ENCODE assay signal across 14 mouse cellular contexts in the genomic region with DNA sequence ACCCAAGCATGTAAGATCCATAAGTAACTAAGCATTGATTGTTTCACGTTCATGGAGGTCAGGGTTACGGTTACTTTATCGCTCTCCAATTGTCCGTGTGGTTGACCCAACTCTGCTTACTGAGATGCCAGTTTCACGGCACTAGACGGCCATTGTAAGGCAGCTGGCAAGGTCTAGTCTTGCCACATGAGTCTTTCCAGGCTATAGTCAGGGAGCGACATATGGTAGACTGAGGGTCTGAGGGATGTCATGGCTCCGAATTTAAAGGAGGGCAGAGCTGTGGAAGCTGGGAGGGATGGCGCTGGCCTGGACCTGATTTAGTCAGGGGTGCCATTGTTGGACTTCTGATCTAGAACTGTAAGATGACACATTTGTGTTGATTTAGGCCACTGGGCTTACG.
DNase-seq lines count a peak whose midpoint lies in the region; ATAC-seq and TF ChIP-seq lines count a peak whose summit lies in the region.
"Had no signal": no experiment of that assay in that cellular context is flagged by ENCODE, and none has a peak within 500 bp of the region (broad histone marks: within the 10 kb centered on the region; RNA-seq: fewer than 3 reads in every experiment).

No protein-coding gene starts in this region.

- no peaks in the 10 kb centered on the region for H3K9me3 ChIP-seq in heart, postnatal 0 days (replicated peaks; ENCODE audit: control insufficient read depth, low read length)
- no peaks in the 10 kb centered on the region for H3K9me3 ChIP-seq in midbrain, embryonic 11.5 days (ENCODE audit: control insufficient read depth, low read length)
- 0 out of 2 replicates have a peak, but pooled peaks cover 3% of the 10 kb centered on the region for H3K9me3 ChIP-seq in midbrain, embryonic 13.5 days

- peak; percentile 73 for DNase-seq in heart, adult 11 months
- no peak for DNase-seq in heart, postnatal 36 days
- DNase-seq in heart, postnatal 0 days (ENCODE audit: low spot score) = peak; percentile 3
- DNase-seq in heart, adult 8-10 months (ENCODE audit: low spot score) = no peak
- DNase-seq in midbrain, embryonic 11.5 days (ENCODE audit: low spot score, missing footprints) = peak; percentile 57
- DNase-seq: adrenal gland, adult 8-10 months; B cell, adult 2 months; cerebellum, adult 11 months; cerebellum, adult 11-12 months had no signal

- H3K27ac ChIP-seq in heart, postnatal 0 days (ENCODE audit: low read depth) = no peak overlapping the region
- H3K27ac ChIP-seq in midbrain, embryonic 11.5 days (ENCODE audit: low read depth, low read length) = no peak overlapping the region
- no peak overlapping the region for H3K27ac ChIP-seq in midbrain, embryonic 13.5 days

- intact Hi-C loops in heart, postnatal 36 days (cut with DNase I) = loop anchor here (5.0 kb wide), 2 partner anchors 57 to 202 kb away; no protein-coding TSS in a partner anchor

- H3K27me3 ChIP-seq in heart, postnatal 0 days (ENCODE audit: control insufficient read depth, insufficient read depth, low read length) = no peaks in the 10 kb centered on the region
- no peaks in the 10 kb centered on the region for H3K27me3 ChIP-seq in midbrain, embryonic 11.5 days (ENCODE audit: control insufficient read depth, insufficient read depth, low read length)
- H3K27me3 ChIP-seq in midbrain, embryonic 13.5 days = no peaks in the 10 kb centered on the region
- H3K27me3 ChIP-seq: CH12.LX had no signal

- H3K4me1 ChIP-seq in heart, postnatal 0 days (ENCODE audit: control insufficient read depth, insufficient read depth) = peaks cover 9% of the 10 kb centered on the region
- H3K4me1 ChIP-seq in midbrain, embryonic 11.5 days (ENCODE audit: control insufficient read depth, insufficient read depth, low read length) = no peaks in the 10 kb centered on the region
- peaks cover 7% of the 10 kb centered on the region; the same call in 1 of the 2 replicates for H3K4me1 ChIP-seq in midbrain, embryonic 13.5 days (replicated peaks)

- H3K9ac ChIP-seq in heart, postnatal 0 days (replicated peaks; ENCODE audit: low read depth, low read length) = no peak overlapping the region
- H3K9ac ChIP-seq in midbrain, embryonic 11.5 days (ENCODE audit: low read length) = no peak overlapping the region
- H3K9ac ChIP-seq in midbrain, embryonic 13.5 days (replicated peaks) = no peak overlapping the region

- WGBS in heart, postnatal 0 days = 92% methylated on average over 10 of the region's 10 CpGs
- 93% methylated on average over 10 of the region's 10 CpGs for WGBS in midbrain, embryonic 11.5 days
- 96% methylated on average over 10 of the region's 10 CpGs for WGBS in midbrain, embryonic 13.5 days

- no peak overlapping the region for H3K4me2 ChIP-seq in heart, postnatal 0 days (ENCODE audit: low read depth, low read length)
- no peak overlapping the region for H3K4me2 ChIP-seq in midbrain, embryonic 11.5 days
- H3K4me2 ChIP-seq in midbrain, embryonic 13.5 days (replicated peaks) = no peak overlapping the region

- TF ChIP-seq EP300 in heart, postnatal 0 days (IDR thresholded peaks at IDR 0.05; ENCODE audit: low read depth) = no peak

- ATAC-seq in heart, postnatal 0 days (ENCODE audit: insufficient read depth, low read depth) = no peak
- no peak for ATAC-seq in midbrain, embryonic 11.5 days (ENCODE audit: low FRiP score)
- no peak for ATAC-seq in midbrain, embryonic 13.5 days
- ATAC-seq: activated CD4-positive, CD25-positive, alpha-beta regulatory T cell, adult 4 months; CD4-positive, CD25-positive, alpha-beta regulatory T cell, adult 4 months had no signal

- no peaks in the 10 kb centered on the region for H3K36me3 ChIP-seq in heart, postnatal 0 days (replicated peaks; ENCODE audit: control insufficient read depth, insufficient read depth, low read length)
- H3K36me3 ChIP-seq in midbrain, embryonic 11.5 days (ENCODE audit: control insufficient read depth, insufficient read depth, low read length) = no peaks in the 10 kb centered on the region
- H3K36me3 ChIP-seq in midbrain, embryonic 13.5 days = no peaks in the 10 kb centered on the region
- H3K36me3 ChIP-seq: G1E had no signal

- H3K4me3 ChIP-seq in heart, postnatal 0 days (ENCODE audit: low read depth, low read length) = no peak overlapping the region
- no peak overlapping the region for H3K4me3 ChIP-seq in midbrain, embryonic 11.5 days (ENCODE audit: low read depth, low read length)
- no peak overlapping the region for H3K4me3 ChIP-seq in midbrain, embryonic 13.5 days (replicated peaks)

- TF ChIP-seq CTCF in heart, postnatal 0 days (IDR thresholded peaks at IDR 0.05; ENCODE audit: low read depth) = no peak

Comparison
In these comparisons a context has a peak if more than half of its experiments do, and no peak if none do; other contexts are left out.
1. DNase-seq: peak in heart, adult 11 months (single experiment), heart, postnatal 0 days (single experiment) and midbrain, embryonic 11.5 days (single experiment); none in heart, postnatal 36 days (0 of 2) and heart, adult 8-10 months (single experiment).